9 mouse cellular contexts compared by ENCODE assay signal in genomic region chr1:131155456-131155855, GRCm38 (mm10). TPM values are rescaled to one million over a fixed set of nuclear protein-coding genes. Genes with fewer than 3 reads are reported as not detected.
DNase-seq lines count a peak whose midpoint lies in the region; ATAC-seq lines count a peak whose summit lies in the region.
"Had no signal": no experiment of that assay in that cellular context is flagged by ENCODE, and none has a peak within 500 bp of the region (broad histone marks: within the 10 kb centered on the region; RNA-seq: fewer than 3 reads in every experiment).

No protein-coding gene starts in this region.

- H3K4me2 ChIP-seq in embryonic facial prominence, embryonic 11.5 days (ENCODE audit: low read depth, low read length), result no peak overlapping the region
- H3K4me2 ChIP-seq: neural tube, embryonic 13.5 days had no signal

- no peak overlapping the region for H3K27ac ChIP-seq in embryonic facial prominence, embryonic 11.5 days (replicated peaks; ENCODE audit: low read depth, low read length)
- H3K27ac ChIP-seq: neural tube, embryonic 13.5 days had no signal

- H3K9me3 ChIP-seq in embryonic facial prominence, embryonic 11.5 days (replicated peaks; ENCODE audit: control insufficient read depth, low read length), result no peaks in the 10 kb centered on the region
- H3K9me3 ChIP-seq: neural tube, embryonic 13.5 days had no signal

- DNase-seq in adrenal gland, postnatal 10 days, result peak; percentile 65
- DNase-seq in adrenal gland, adult 8-10 months, result no peak
- DNase-seq in kidney, postnatal 36 days, result peak; percentile 24 to 72
- no peak for DNase-seq in kidney, adult 18-20 months
- DNase-seq in MN1 (ENCODE audit: low spot score), result peak; percentile 53
- peak; percentile 60 for DNase-seq in embryonic facial prominence, embryonic 11.5 days (ENCODE audit: low spot score)
- DNase-seq in frontal cortex, postnatal 14 days (ENCODE audit: low spot score in 2 of 2), result no peak

- H3K9ac ChIP-seq in embryonic facial prominence, embryonic 11.5 days (replicated peaks; ENCODE audit: low read length), result no peak overlapping the region
- H3K9ac ChIP-seq: neural tube, embryonic 13.5 days had no signal

- ATAC-seq in embryonic facial prominence, embryonic 11.5 days (replicated peaks; ENCODE audit: insufficient number of reproducible peaks, low FRiP score, low TSS enrichment, low read depth), result no peak
- peak; percentile 70 for ATAC-seq in megakaryocyte, adult 5-6 weeks (ENCODE audit: poor library complexity, severe bottlenecking)

- H3K4me3 ChIP-seq in embryonic facial prominence, embryonic 11.5 days (ENCODE audit: low read depth, low read length), result no peak overlapping the region
- H3K4me3 ChIP-seq: neural tube, embryonic 13.5 days had no signal

- H3K27me3 ChIP-seq in embryonic facial prominence, embryonic 11.5 days (ENCODE audit: control insufficient read depth, insufficient read depth, low read length), result no peaks in the 10 kb centered on the region

- no peaks in the 10 kb centered on the region for H3K4me1 ChIP-seq in embryonic facial prominence, embryonic 11.5 days (ENCODE audit: control insufficient read depth, insufficient read depth, low read length)

- 57% methylated on average over 2 of the region's 2 CpGs for WGBS in embryonic facial prominence, embryonic 11.5 days

- H3K36me3 ChIP-seq in embryonic facial prominence, embryonic 11.5 days (replicated peaks; ENCODE audit: control insufficient read depth, insufficient read depth, low read depth, low read length), result no peaks in the 10 kb centered on the region

RNA-seq across cellular contexts. Expression of gene Eif2d, which starts 2.5 kb away (rescaled TPM):
- total RNA-seq in adrenal gland, postnatal 10 days (2021), result 10 to 100 TPM; 40.3 to 50.5 TPM
- 10 to 100 TPM; 44.9 to 56.7 (median 50.0) TPM for total RNA-seq in adrenal gland, adult 8-10 months (2022)
- 63.6 and 66.9 TPM in 2 replicates for polyA plus RNA-seq in embryonic facial prominence, embryonic 11.5 days (2014; fragmentation: Nextera tagmentation; extraction: Ambion mirVana)
- total RNA-seq in megakaryocyte, adult 5-6 weeks (2015), result 28.7 and 31.0 TPM in 2 replicates
- total RNA-seq in megakaryocyte, adult 5-6 weeks (2017), result 23.1 and 24.5 TPM in 2 replicates

RNA-seq across cellular contexts. Expression of gene Dyrk3, which starts 17.3 kb away (rescaled TPM):
- 1 to 10 TPM; 3.6 to 5.8 TPM for total RNA-seq in adrenal gland, postnatal 10 days (2021)
- total RNA-seq in adrenal gland, adult 8-10 months (2022), result 1 to 10 TPM; 4.9 to 9.5 (median 6.3) TPM
- 6.5 and 7.3 TPM in 2 replicates for polyA plus RNA-seq in embryonic facial prominence, embryonic 11.5 days (2014; fragmentation: Nextera tagmentation; extraction: Ambion mirVana)
- 3.4 and 4.6 TPM in 2 replicates for total RNA-seq in megakaryocyte, adult 5-6 weeks (2015)
- 4.1 and 4.8 TPM in 2 replicates for total RNA-seq in megakaryocyte, adult 5-6 weeks (2017)

RNA-seq across cellular contexts. Expression of gene Mapkapk2, which starts 57.8 kb away (rescaled TPM):
- total RNA-seq in adrenal gland, postnatal 10 days (2021), result 100 to 1,000 TPM; 159 to 169 TPM
- total RNA-seq in adrenal gland, adult 8-10 months (2022), result 100 to 1,000 TPM; 155 to 174 (median 159) TPM
- polyA plus RNA-seq in embryonic facial prominence, embryonic 11.5 days (2014; fragmentation: Nextera tagmentation; extraction: Ambion mirVana), result 44.7 and 45.7 TPM in 2 replicates
- 210 and 215 TPM in 2 replicates for total RNA-seq in megakaryocyte, adult 5-6 weeks (2015)
- total RNA-seq in megakaryocyte, adult 5-6 weeks (2017), result 210 and 216 TPM in 2 replicates

Comparison
In these comparisons a context has a peak if more than half of its experiments do, and no peak if none do; other contexts are left out.
1. DNase-seq: peak in adrenal gland, postnatal 10 days (single experiment), kidney, postnatal 36 days (2 of 2), MN1 (single experiment) and embryonic facial prominence, embryonic 11.5 days (single experiment); none in adrenal gland, adult 8-10 months (single experiment), kidney, adult 18-20 months (single experiment) and frontal cortex, postnatal 14 days (0 of 2).